Mouse (Mus musculus): ENCODE data around the gene Zmiz2. TPM values are rescaled to one million over a fixed set of nuclear protein-coding genes. Genes with fewer than 3 reads are reported as not detected.
"Not testable (repeated sequence)": the region's sequence is repeated elsewhere in the genome, so short reads cannot be mapped to it uniquely, and the experiment has no call there.

The Zmiz2 gene
- total RNA-seq, 2 experiments from 2014 or later: 48.8 to 51.2 TPM

GRCm38 (mm10) chr11:6393866-6394265 lies 5.0 kb downstream of the Zmiz2 start:
- DNase-seq (ENCODE audit: low spot score in 2 of 2): no peak

DNA sequence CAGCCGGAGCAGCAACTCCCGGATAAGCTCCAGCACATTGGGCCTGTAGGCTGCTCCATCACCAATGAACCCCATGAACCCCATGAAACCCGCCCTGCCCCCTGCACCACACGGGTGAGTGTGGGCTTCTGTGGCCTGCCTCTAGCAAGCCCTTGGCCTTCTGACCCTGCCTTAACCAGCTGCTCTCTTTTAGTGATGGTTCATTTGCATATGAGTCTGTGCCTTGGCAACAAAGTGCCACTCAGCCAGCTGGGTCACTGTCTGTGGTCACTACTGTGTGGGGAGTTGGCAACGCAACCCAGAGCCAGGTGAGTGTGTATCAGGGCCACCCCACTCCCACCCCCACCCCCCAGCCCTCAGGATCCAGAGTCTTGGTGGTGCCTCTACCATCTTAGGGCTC lies 6.7 kb downstream of the Zmiz2 start:
- no peak for DNase-seq (ENCODE audit: low spot score in 2 of 2)

- DNase-seq (ENCODE audit: low spot score in 2 of 2): no peak
Measured at GRCm38 (mm10) chr11:6398141-6398540, 9.3 kb downstream of the Zmiz2 start.

DNA sequence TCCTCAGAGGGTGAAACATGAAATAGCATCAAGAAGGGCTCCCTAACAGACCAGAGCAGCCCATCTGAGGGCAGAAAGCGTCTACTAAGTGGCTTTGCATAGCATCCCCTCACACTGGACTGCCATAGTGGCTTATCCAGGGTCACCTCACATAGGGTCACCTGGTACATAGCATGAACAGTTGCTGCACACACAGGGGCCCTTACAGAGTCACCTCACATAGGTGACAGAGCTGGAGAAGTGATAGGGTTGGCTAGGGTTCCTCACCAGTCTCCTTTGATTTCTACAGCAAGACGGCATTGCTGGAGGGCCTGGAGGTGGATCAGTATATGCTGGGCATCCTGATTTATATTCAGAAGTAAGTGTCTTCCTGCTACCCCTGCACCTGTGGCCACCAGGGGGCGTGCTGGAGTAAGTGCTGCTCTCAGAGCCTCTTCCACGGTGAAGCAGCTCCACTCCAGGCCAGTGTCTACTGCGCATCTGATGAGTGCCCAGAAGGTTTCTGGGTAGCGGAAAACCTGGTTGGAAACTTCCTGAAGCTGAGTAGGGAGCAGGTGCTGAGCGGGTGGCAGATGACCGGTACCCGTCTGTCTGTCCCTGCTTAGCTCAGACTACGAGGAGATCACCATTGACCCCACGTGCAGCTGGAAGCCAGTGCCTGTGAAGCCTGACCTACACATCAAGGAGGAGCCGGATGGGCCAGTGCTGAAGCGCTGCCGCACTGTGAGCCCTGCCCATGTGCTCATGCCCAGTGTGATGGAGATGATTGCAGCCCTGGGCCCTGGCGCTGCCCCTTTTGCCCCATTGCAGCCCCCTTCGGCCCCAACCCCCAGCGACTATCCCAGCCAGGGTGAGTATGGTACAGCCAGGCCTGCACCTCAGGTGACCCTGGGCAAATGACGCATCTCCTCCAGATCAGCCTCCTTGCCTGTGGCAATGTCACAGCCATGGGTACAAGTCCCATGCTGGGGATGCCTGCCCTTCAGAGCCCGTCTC lies 13.9 kb downstream of the Zmiz2 start:
- DNase-seq (ENCODE audit: low spot score in 2 of 2): peak; percentile 76 to 77

DNA sequence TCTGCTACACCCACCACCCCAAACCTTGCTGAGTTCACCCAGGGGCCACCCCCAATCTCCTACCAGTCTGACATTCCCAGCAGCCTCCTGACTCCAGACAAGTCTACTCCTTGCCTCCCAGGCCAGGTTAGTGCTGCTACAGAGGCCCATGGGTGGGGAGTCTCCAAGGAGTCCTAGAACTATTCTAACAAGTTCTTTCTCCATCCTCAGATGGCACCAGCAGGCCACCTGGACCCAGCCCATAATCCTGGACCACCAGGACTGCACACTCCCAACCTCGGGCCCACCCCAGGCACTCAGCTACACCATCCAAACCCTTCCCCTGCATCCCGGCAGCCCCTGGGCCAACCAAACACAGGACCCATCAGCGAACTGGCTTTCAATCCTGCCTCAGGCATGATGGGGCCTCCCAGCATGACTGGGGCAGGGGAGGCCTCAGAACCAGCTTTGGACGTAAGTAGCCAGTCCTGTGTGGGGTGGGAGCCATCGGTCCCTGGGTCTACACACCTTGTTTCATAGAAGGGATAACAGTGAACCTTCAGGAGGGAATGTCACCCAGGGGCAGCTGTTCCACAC lies 15.0 kb downstream of the Zmiz2 start:
- DNase-seq (ENCODE audit: low spot score in 2 of 2): no peak

- DNase-seq (ENCODE audit: low spot score in 2 of 2): peak in 1 of 2 experiments; percentile 21
Measured at GRCm38 (mm10) chr11:6404699-6405566, 16.1 kb downstream of the Zmiz2 start.

- peak in 1 of 2 experiments; percentile 39 for DNase-seq (ENCODE audit: low spot score in 2 of 2)
Measured at GRCm38 (mm10) chr11:6405591-6406081, 16.8 kb downstream of the Zmiz2 start.

- peak; percentile 49 to 59 for DNase-seq (ENCODE audit: low spot score in 2 of 2)
Measured at GRCm38 (mm10) chr11:6406251-6407161, 17.6 kb downstream of the Zmiz2 start.

DNA sequence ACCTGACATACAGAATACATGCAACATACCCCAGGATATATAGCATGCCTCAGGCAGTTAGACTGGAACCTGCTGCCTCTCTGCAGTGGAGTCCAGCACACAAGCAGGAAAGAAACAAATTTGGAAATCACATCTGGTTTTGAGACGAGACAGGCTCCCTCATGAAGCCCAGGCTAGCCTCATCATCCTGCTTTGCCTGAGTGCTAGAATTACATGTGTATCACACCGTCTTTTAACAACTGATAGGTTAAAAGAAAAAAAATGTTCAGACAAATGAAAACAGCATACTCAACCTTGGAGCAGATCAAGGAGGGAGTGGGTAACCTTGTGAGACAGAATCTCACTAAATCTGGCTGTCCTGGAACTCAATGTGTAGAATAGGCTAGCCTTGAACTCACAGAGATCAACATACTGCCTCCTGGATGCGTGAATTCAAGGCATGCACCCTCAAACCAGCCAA lies 18.3 kb downstream of the Zmiz2 start:
- no peak for DNase-seq (ENCODE audit: low spot score in 2 of 2)

DNA sequence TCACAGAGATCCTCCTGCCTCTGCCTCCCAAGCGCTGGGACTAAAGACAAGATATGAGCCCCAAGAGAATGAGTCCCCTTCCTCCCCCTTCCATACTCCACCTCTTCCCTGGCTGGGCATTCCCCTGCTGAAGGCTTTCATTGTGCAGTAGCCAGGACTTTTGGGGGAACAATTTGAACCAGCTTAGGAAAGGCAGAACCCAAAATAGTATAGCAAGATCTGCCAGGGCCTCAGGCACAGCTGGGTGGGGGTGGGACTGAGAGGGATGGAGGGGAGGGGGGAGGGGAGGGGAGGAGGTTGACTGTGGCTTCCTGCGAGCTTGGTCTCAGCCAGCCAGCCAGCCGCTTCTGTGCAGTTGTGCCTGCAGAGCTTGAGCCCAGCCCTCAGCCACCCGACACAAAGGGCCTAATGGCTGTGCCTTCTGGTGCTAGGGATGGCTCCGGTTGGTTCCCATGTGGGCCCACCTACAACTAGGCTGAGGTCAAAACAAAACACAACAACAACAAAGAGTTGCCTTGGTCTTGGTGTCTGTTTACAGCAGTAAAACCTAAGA lies 21.3 kb downstream of the Zmiz2 start:
- peak in 1 of 2 experiments; percentile 17 for DNase-seq (ENCODE audit: low spot score in 2 of 2)

DNA sequence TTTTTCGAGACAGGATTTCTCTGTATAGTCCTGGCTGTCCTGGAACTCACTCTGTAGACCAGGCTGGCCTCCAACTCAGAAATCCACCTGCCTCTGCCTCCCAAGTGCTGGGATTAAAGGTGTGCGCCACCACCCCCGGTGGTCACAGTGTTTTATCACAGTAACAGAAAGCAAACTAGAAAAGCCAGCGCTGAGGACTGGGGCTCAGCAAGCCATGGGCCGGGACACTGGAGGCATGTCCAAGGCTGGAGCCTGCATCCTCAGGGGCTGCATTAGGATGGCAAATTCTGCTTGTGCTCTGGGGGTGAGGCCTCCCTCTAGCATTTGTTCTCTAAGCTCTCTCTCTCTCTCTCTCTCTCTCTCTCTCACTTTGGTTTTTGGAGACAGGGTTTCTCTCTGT lies 21.9 kb downstream of the Zmiz2 start:
- DNase-seq (ENCODE audit: low spot score in 2 of 2): not testable (repeated sequence)

GRCm38 (mm10) chr11:6411684-6412083 lies 22.8 kb downstream of the Zmiz2 start:
- peak; percentile 88 for DNase-seq (ENCODE audit: low spot score in 2 of 2)

GRCm38 (mm10) chr11:6413264-6413663 lies 24.4 kb downstream of the Zmiz2 start:
- DNase-seq (ENCODE audit: low spot score in 2 of 2): no peak

DNA sequence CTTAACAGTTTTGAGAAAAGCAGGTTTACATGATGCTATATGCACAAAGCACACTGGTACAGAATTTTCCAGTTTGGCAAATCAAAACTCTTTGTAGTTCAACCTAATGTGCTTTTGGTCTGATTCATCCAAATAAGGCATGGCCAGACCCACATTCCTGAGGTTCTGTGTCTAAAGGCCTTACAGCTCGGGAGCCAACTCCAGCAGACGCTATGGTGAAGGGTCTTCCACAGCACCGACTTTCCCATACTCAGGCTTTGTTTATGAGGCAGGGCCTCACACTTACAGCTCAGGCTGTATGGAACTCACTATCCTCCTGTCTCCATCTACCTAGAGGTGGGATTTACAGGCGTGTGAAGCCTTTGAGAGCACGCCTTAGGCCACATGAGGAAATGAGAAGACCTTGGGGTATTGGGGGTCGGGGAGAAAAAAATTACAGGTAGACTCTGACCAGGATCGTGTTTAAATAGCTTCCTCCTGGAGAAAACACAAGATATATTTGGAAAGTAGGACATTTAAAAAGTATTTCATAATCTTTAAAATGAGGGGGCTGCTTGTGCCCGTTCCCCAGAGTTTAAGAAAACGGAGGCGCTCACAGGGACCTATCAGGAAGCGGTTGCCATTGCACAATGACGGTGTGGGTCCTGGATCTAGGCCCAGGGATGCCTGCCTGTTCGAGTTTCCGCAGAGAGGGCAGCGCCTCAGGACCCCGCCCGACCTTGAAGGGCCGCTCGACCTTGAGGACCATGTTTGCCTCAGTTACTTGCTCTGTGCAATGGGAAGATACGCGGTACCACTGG lies 26.1 kb downstream of the Zmiz2 start, which contains the start of gene Ppia:
Ppia (plus strand) TSS at position 693 of the 800 bp plus-strand sequence.
- no peak for DNase-seq (ENCODE audit: low spot score in 2 of 2)

DNA sequence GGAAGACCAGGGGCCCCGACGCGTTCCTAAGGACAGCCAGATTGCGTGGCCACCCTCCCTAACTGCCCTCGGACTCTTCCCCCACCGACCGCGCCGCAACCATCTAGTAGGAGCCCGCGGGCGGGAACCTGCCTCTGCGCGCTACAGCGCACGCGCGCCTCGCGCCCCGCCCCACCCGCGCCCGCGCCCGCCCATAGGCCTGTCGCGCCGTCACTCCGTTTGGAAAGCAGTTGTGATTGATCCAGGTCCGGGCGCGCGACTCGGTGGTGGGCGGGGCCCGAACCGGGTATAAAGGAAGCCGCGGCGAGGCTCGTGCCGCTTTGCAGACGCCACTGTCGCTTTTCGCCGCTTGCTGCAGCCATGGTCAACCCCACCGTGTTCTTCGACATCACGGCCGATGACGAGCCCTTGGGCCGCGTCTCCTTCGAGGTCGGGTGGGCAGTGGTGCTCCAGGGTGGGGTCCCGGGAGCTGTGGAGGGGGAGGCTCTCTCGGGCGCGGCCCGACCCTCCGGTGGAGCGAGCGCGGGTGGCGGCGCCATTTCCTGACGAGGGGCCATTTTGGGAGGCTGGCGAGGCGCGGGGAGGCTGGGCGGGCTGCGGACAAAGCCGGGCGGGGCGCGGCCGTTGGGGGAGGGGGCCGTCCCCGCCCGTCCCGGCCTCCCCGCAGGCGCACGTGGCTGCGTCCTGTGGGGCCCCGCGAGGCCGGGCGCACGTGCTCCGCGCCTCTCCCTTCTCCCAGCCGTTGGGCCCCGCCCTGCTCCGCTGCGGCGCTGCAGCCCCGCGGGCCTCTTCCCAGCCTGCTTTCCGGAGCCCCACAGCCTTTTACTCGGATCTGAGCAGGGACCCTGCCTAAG lies 26.9 kb downstream of the Zmiz2 start:
- DNase-seq (ENCODE audit: low spot score in 2 of 2): peak; percentile 99

GRCm38 (mm10) chr11:6416405-6417034 lies 27.6 kb downstream of the Zmiz2 start:
- DNase-seq (ENCODE audit: low spot score in 2 of 2): peak; percentile 70 to 71

GRCm38 (mm10) chr11:6417069-6417468 lies 28.2 kb downstream of the Zmiz2 start:
- DNase-seq (ENCODE audit: low spot score in 2 of 2): no peak
